Mouse (Mus musculus) hindlimb bud, embryonic 11.5 days (tissue): Measurements from ENCODE around the gene Krt79.

Experiments
- DNase-seq: peaks from one replicate; pipeline ENCODE4 v3.0.0-alpha.2; 2012; ENCODE audit warnings: low read depth, low spot score; ENCODE audit errors: extremely low spot score

Gene Krt79

GRCm38 (mm10) chr15:101940274-101940829, at the start of gene Krt79:
Gene Krt79 (minus strand): TSS chr15:101940324.
- no peak for DNase-seq

- DNase-seq = no peak
Measured at GRCm38 (mm10) chr15:101988714-101989113, 48.6 kb upstream of the Krt79 start.

DNA sequence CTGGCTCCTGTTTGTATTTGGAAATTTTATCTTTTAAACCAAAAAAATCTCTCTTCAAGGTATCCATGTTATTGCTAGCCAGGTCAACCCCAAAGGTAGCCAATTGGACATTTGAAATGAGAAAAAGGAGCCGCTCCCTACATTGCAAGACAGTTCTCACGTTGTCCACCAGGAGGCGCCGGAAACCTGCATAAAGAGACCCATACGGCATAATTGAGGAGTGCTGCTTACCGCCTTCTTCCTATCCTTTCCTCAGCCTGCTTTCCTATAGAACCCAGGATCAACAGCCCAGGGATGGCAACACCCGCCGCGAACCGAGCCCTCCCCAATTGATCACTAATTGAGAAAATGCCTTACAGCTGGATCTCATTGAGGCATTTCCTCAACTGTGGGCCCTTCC, 48.0 kb upstream of the Krt79 start:
- DNase-seq = peak; percentile 74

- no peak for DNase-seq
Measured at GRCm38 (mm10) chr15:101984746-101985145, 44.6 kb upstream of the Krt79 start.

DNA sequence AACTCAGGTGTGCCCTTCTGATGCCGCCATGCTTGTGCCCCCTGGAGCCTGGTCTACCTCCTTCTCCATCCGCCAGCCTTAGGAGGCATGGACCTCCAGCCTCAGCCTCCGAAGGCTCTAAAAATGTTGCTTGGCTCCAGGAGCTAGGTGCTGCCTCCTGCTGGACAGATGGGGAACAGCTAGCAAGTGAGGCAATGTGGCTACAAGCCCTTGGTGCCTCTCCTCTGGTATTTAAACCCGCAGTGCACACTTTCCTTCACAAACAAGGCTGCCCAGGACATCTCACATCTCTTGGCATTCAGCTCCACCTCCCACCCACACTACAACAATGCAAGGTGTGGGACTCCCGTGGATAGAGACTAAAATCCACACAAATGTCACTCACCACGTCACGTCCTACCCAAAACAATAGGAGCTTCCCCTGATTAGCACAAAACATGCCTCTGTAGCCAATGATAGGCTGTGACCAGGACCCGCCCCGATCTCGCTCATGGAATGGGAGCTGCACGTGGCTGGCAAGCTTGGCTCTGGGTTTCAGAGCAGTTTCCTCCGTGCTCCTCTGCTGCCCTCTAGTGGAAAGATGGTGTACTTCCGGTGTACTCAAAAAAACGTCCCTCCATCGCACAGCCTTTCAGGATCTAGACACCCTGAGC, 44.0 kb upstream of the Krt79 start:
- DNase-seq = peak; percentile 99

- DNase-seq = no peak
Measured at GRCm38 (mm10) chr15:101983315-101983948, 43.3 kb upstream of the Krt79 start.

- DNase-seq = no peak
Measured at GRCm38 (mm10) chr15:101980849-101981248, 40.7 kb upstream of the Krt79 start.

- no peak for DNase-seq
Measured at GRCm38 (mm10) chr15:101977043-101977726, 37.1 kb upstream of the Krt79 start.

- DNase-seq = no peak
Measured at GRCm38 (mm10) chr15:101976641-101977040, 36.5 kb upstream of the Krt79 start.

DNA sequence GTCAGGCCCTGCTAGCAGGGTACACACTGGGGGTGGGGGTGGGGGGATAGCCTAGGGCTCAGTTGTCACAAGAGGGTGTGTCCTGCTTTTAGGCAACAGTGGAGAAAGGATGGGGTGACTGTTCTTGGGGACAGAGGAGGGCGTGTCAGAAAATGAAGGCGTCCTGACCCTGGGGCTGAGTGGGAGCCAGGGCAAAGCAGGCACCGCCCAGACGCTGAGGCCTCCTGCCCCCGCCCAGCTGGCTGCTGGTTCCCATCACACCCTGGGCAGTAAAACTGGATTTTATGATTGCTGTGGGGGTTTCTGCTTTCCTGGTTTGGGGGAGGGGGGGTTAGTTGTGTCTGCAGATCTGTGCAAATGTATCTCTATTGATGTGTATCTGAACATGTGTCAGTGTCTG, 35.9 kb upstream of the Krt79 start:
- DNase-seq = no peak

GRCm38 (mm10) chr15:101974083-101974845, 34.1 kb upstream of the Krt79 start:
- DNase-seq = no peak

GRCm38 (mm10) chr15:101973414-101974077, 33.4 kb upstream of the Krt79 start:
- peak; percentile 92 for DNase-seq

GRCm38 (mm10) chr15:101970536-101970935, 30.4 kb upstream of the Krt79 start:
- DNase-seq = no peak

DNA sequence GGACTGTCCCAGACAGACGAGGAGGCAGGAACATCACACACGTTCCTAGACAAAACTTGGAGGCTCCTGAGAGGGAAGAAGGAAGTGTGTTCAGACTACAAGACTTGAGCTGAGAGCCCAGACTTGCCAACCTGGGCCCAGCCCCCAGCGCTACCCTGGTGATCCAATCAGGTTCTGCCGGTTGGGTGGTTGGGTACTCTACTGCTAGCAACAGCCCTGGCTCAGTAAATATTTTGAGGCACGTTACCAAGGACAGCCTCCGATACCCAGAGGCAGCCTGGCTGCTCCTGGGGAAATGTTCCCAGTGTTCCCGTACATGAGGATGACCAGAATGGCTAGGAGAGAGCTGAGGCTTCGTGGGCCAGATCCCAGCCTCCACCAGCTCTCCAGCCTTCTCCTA, 26.7 kb upstream of the Krt79 start:
- DNase-seq = no peak

- DNase-seq = no peak
Measured at GRCm38 (mm10) chr15:101958891-101959290, 18.8 kb upstream of the Krt79 start.

DNA sequence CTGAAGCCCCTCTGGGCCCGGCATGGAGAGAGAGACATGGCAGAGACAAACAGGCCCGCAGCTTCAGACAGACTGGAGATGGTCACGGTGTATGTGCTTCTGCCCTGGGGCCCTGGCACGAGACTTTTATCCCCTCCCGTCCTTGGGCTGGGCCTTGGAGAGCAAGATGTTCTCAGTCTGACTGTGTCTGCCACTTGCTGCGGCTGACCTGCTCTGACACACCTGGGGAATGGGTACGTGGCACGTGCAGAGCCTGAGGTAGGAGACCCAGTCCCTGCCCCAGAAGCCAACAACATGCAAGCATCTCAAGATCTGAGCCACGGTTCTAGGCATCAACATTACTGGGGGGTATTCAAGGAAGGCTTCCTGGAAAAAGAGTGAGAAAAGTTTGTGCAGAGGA, 14.1 kb upstream of the Krt79 start, which contains the start of gene Krt78:
Krt78 (minus strand) TSS at position 101 of the 400 bp plus-strand sequence.
- no peak for DNase-seq

GRCm38 (mm10) chr15:101952733-101953474, 12.8 kb upstream of the Krt79 start:
- DNase-seq = no peak

- DNase-seq = no peak
Measured at GRCm38 (mm10) chr15:101945430-101945829, 5.3 kb upstream of the Krt79 start.

GRCm38 (mm10) chr15:101941948-101942347, 1.8 kb upstream of the Krt79 start:
- DNase-seq = no peak
